Mouse (Mus musculus) ES-Bruce4 (cell line): ENCODE results near the gene Avp. TPM values are rescaled to one million over a fixed set of nuclear protein-coding genes. Genes with fewer than 3 reads are reported as not detected.
A peak's percentile ranks its signal among the peaks of the same experiment; 100 is the strongest.

ENCODE experiments used
- H3K27ac ChIP-seq: 2 replicates; pipeline ENCODE4 v1.5.1; 2012; ENCODE audit warnings: low read length, inconsistent platforms; ENCODE audit not compliant: insufficient read depth
- H3K27me3 ChIP-seq: 2 replicates; pipeline ENCODE4 v1.6.1; 2012; ENCODE audit warnings: mild to moderate bottlenecking, low read length, inconsistent platforms; ENCODE audit not compliant: control insufficient read depth, poor library complexity, insufficient read depth, severe bottlenecking
- H3K36me3 ChIP-seq: 2 replicates; pipeline ENCODE4 v1.6.1; 2012; ENCODE audit warnings: inconsistent platforms, mild to moderate bottlenecking, low read length, moderate library complexity; ENCODE audit not compliant: control insufficient read depth, poor library complexity, insufficient read depth, severe bottlenecking
- H3K4me1 ChIP-seq: one replicate; pipeline ENCODE4 v1.8.1; 2011; ENCODE audit warnings: low read length; ENCODE audit not compliant: control insufficient read depth, insufficient read depth
- H3K4me3 ChIP-seq: 2 replicates; pipeline ENCODE4 v1.5.1; 2011; ENCODE audit warnings: low read depth, mild to moderate bottlenecking, low read length
- H3K9ac ChIP-seq: 2 replicates; pipeline ENCODE4 v1.6.1; 2012; ENCODE audit warnings: low read depth, mild to moderate bottlenecking, inconsistent platforms; ENCODE audit not compliant: poor library complexity, severe bottlenecking
- H3K9me3 ChIP-seq: replicated peaks from 2 replicates; pipeline ENCODE4 v1.6.1; 2012; ENCODE audit warnings: mild to moderate bottlenecking, low read length, inconsistent platforms; ENCODE audit not compliant: control insufficient read depth, poor library complexity, insufficient read depth, severe bottlenecking
- CTCF ChIP-seq: IDR thresholded peaks from one replicate; pipeline ENCODE4 v1.8.1; 2011; ENCODE audit warnings: low read depth, low read length
- EP300 ChIP-seq: IDR thresholded peaks from 2 replicates; pipeline ENCODE4 v1.6.1; 2011; ENCODE audit warnings: low read depth, low read length; ENCODE audit not compliant: insufficient read depth
- POLR2A ChIP-seq: IDR thresholded peaks from one replicate; pipeline ENCODE4 v1.8.1; 2011; ENCODE audit warnings: low read length; ENCODE audit not compliant: insufficient read depth
- polyA plus RNA-seq: library from polyadenylated mRNA; stranded (reverse); fragments of >200 nt; gene quantifications from 2 replicates; pipeline ENCODE4 v1.2.4, GENCODE M21; 2011; ENCODE audit warnings: low read depth; ENCODE audit not compliant: missing spikeins, insufficient read depth, insufficient read length

Avp gene
- polyA plus RNA-seq, 1 experiment = not detected

DNA sequence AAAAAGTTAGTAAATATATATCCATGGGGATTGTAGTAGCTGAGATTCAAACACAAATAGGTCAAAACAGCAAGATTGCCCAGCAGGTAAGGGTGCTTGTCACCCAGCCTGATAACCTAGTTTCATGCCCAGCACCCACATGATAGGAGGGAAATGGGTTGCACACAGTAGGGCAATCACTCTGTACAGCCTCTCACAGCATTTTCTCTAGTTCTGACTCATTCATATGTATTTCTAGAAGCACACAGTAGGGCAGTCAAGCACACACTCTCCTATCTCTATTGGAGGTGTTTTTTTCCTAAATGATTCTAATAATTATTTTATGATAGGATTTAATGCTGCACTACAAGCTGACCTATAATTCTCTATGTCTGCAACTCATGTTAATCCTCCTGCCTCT is 12.4 kb downstream of the Avp start:
- no peak for TF ChIP-seq EP300
- no peak for TF ChIP-seq POLR2A
- no peak for TF ChIP-seq CTCF

GRCm38 (mm10) chr2:130568921-130569320 is 13.4 kb downstream of the Avp start:
- Histone ChIP-seq H3K4me1 (no peaks in the 10 kb centered on the region), H3K36me3 (peaks cover 5% of the 10 kb centered on the region), H3K4me3 (no peak overlapping the region), H3K27ac (no peak overlapping the region), H3K9ac (no peak overlapping the region), H3K27me3 (no peaks in the 10 kb centered on the region), H3K9me3 (no peaks in the 10 kb centered on the region)
- TF ChIP-seq CTCF (no peak), EP300 (no peak), POLR2A (no peak)

More for the DNA sequence above, 12.4 kb downstream of the Avp start:
- H3K27me3 ChIP-seq = no peaks in the 10 kb centered on the region
- H3K36me3 ChIP-seq = peaks cover 5% of the 10 kb centered on the region
- no peak overlapping the region for H3K4me3 ChIP-seq
- no peaks in the 10 kb centered on the region for H3K9me3 ChIP-seq
- no peak overlapping the region for H3K9ac ChIP-seq
- no peaks in the 10 kb centered on the region for H3K4me1 ChIP-seq
- no peak overlapping the region for H3K27ac ChIP-seq

- H3K4me1 ChIP-seq = no peaks in the 10 kb centered on the region
- H3K9me3 ChIP-seq = no peaks in the 10 kb centered on the region
- no peak overlapping the region for H3K9ac ChIP-seq
- no peak overlapping the region for H3K4me3 ChIP-seq
- peaks cover 5% of the 10 kb centered on the region for H3K36me3 ChIP-seq
- H3K27me3 ChIP-seq = no peaks in the 10 kb centered on the region
- H3K27ac ChIP-seq = no peak overlapping the region
- TF ChIP-seq POLR2A (no peak), CTCF (no peak), EP300 (no peak)
These were observed 17.4 kb downstream of the Avp start for GRCm38 (mm10) chr2:130564983-130565382.

- no peaks in the 10 kb centered on the region for H3K4me1 ChIP-seq
- no peak overlapping the region for H3K27ac ChIP-seq
- no peaks in the 10 kb centered on the region for H3K27me3 ChIP-seq
- H3K9me3 ChIP-seq = no peaks in the 10 kb centered on the region
- peak overlapping the region; percentile 82 for H3K9ac ChIP-seq
- H3K4me3 ChIP-seq = peak overlapping the region; percentile 93
- TF ChIP-seq EP300 (no peak), CTCF (no peak), POLR2A (no peak)
- H3K36me3 ChIP-seq = peaks cover 5% of the 10 kb centered on the region
These were observed 18.3 kb downstream of the Avp start for GRCm38 (mm10) chr2:130564063-130564462.

- H3K9ac ChIP-seq = peak within 1 kb of the TSS; percentile 82
- TF ChIP-seq EP300 = no peak
- TF ChIP-seq CTCF = peak; percentile 35
- peak; percentile 64 for TF ChIP-seq POLR2A
- no peaks in the 10 kb centered on the region for H3K9me3 ChIP-seq
- H3K4me3 ChIP-seq = peak within 1 kb of the TSS; percentile 93
- H3K4me1 ChIP-seq = no peaks in the 10 kb centered on the region
- H3K36me3 ChIP-seq = peaks cover 5% of the 10 kb centered on the region
- no peaks in the 10 kb centered on the region for H3K27me3 ChIP-seq
- H3K27ac ChIP-seq = no peak within 1 kb of the TSS
These were observed 18.9 kb downstream of the Avp start, which contains the start of gene Mrps26 for GRCm38 (mm10) chr2:130563212-130564055. Gene Mrps26, plus strand, starts transcription at chr2:130563742.

GRCm38 (mm10) chr2:130558015-130558414 is 24.3 kb downstream of the Avp start:
- Histone ChIP-seq H3K9me3 (no peaks in the 10 kb centered on the region), H3K4me1 (no peaks in the 10 kb centered on the region), H3K9ac (no peak overlapping the region), H3K27ac (no peak overlapping the region), H3K36me3 (no peaks in the 10 kb centered on the region), H3K4me3 (no peak overlapping the region), H3K27me3 (no peaks in the 10 kb centered on the region)
- TF ChIP-seq EP300 = no peak
- no peak for TF ChIP-seq POLR2A
- no peak for TF ChIP-seq CTCF
